Mouse (Mus musculus) stomach, postnatal 0 days (tissue): ENCODE measurements around the gene Asphd1.

ENCODE experiments used
- CTCF ChIP-seq: IDR thresholded peaks from 2 replicates; pipeline ENCODE4 v1.5.1; 2016; ENCODE audit warnings: antibody characterized with exemption, low read depth, mild to moderate bottlenecking, moderate library complexity
- EP300 ChIP-seq: optimal IDR thresholded peaks from 2 replicates; pipeline ENCODE3; 2016; ENCODE audit warnings: antibody characterized with exemption

- TF ChIP-seq CTCF (no peak), EP300 (no peak)
Observed at GRCm38 (mm10) chr7:126975493-126975892, 26.1 kb upstream of the Asphd1 start.
